Mouse (Mus musculus) midbrain, embryonic 13.5 days (tissue): ENCODE measurements around the gene Sidt2. TPM values are rescaled to one million over a fixed set of nuclear protein-coding genes. Genes with fewer than 3 reads are reported as not detected.

ENCODE experiments used
- ATAC-seq: fragments of 200-750 bp; cut with Nextera tagmentation; 2 replicates; pipeline ENCODE4 v1.8.0; 2017; ENCODE audit warnings: mild to moderate bottlenecking, moderate TSS enrichment, moderate library complexity
- H3K27ac ChIP-seq: fragments of 300-500 bp; sonication (generic); 2 replicates; pipeline ENCODE4 v1.5.1; 2015; ENCODE audit warnings: inconsistent platforms, mild to moderate bottlenecking, moderate library complexity
- H3K27me3 ChIP-seq: fragments of 300-500 bp; sonication (generic); 2 replicates; pipeline ENCODE4 v1.6.1; 2015; ENCODE audit warnings: mild to moderate bottlenecking, inconsistent platforms
- H3K36me3 ChIP-seq: fragments of 300-500 bp; sonication (generic); 2 replicates; pipeline ENCODE4 v1.6.1; 2015; ENCODE audit warnings: mild to moderate bottlenecking, inconsistent platforms
- H3K4me1 ChIP-seq: fragments of 300-500 bp; sonication (generic); replicated peaks from 2 replicates; pipeline ENCODE4 v1.6.1; 2015; ENCODE audit warnings: inconsistent platforms
- H3K4me2 ChIP-seq: fragments of 300-500 bp; sonication (generic); replicated peaks from 2 replicates; pipeline ENCODE4 v1.6.1; 2015; ENCODE audit warnings: moderate library complexity, mild to moderate bottlenecking, inconsistent platforms
- H3K4me3 ChIP-seq: fragments of 300-500 bp; sonication (generic); replicated peaks from 2 replicates; pipeline ENCODE4 v1.5.1; 2015; ENCODE audit warnings: mild to moderate bottlenecking, inconsistent platforms
- H3K9ac ChIP-seq: fragments of 300-500 bp; sonication (generic); replicated peaks from 2 replicates; pipeline ENCODE4 v1.6.1; 2015; ENCODE audit warnings: mild to moderate bottlenecking, inconsistent platforms
- H3K9me3 ChIP-seq: fragments of 300-500 bp; sonication (generic); 2 replicates; pipeline ENCODE4 v1.6.1; 2016; ENCODE audit warnings: mild to moderate bottlenecking, inconsistent platforms
- WGBS: fragments of 180-500 bp; shearing (Covaris S2); methylation state at CpG from one replicate; pipeline ENCODE4 v1.1.7; 2015; 5-methylcytosine and 5-hydroxymethylcytosine counted together
- polyA plus RNA-seq: library from polyadenylated mRNA; unstranded; fragments of >200 nt; fragmentation: Nextera tagmentation; extraction: Ambion mirVana; gene quantifications from 2 replicates; pipeline ENCODE4 v1.2.1, GENCODE M21; 2015

The Sidt2 gene
- polyA plus RNA-seq, 1 experiment from 2014 or later = 32.7 TPM

GRCm38 (mm10) chr9:45932571-45933415, 22.3 kb downstream of the Sidt2 start:
- Histone ChIP-seq H3K27ac (no peak overlapping the region), H3K36me3 (peaks cover 43% of the 10 kb centered on the region), H3K4me3 (no peak overlapping the region), H3K4me1 (peaks cover 9% of the 10 kb centered on the region; the same call in 1 of the 2 replicates), H3K9me3 (no peaks in the 10 kb centered on the region), H3K4me2 (no peak overlapping the region), H3K27me3 (no peaks in the 10 kb centered on the region), H3K9ac (no peak overlapping the region)
- no peak for ATAC-seq
- WGBS = 87% methylated on average over 11 of the region's 11 CpGs

- H3K36me3 ChIP-seq = peaks cover 51% of the 10 kb centered on the region
- H3K4me2 ChIP-seq = no peak overlapping the region
- peaks cover 9% of the 10 kb centered on the region; the same call in 1 of the 2 replicates for H3K4me1 ChIP-seq
- no peaks in the 10 kb centered on the region for H3K9me3 ChIP-seq
- ATAC-seq = no peak
- H3K9ac ChIP-seq = no peak overlapping the region
- H3K27me3 ChIP-seq = no peaks in the 10 kb centered on the region
- H3K27ac ChIP-seq = no peak overlapping the region
- 67% methylated on average over 1 of the region's 1 CpGs for WGBS
- H3K4me3 ChIP-seq = no peak overlapping the region
Observed at GRCm38 (mm10) chr9:45931958-45932357, 23.1 kb downstream of the Sidt2 start.

DNA sequence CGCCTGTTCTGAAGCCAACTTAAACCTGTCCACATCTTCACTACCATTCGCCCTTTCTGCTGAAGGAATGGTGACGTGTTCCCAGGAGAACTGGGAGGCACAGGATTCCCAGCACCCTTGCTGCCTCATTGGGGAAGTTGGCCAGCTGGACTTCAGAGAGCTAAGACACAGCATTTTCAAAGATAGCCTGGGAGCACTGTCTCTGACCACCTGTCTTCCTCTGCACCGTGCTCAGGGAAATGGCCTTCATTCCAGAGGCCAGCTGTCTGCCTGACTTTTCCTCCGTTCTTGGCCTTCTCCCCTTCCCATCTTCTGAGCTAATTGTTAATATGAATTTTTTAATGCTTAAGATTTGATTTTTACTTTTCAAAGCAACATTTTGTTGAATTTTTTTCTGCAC, 25.8 kb downstream of the Sidt2 start:
- 89% methylated on average over 5 of the region's 5 CpGs for WGBS
- no peaks in the 10 kb centered on the region for H3K9me3 ChIP-seq
- H3K27ac ChIP-seq = no peak overlapping the region
- no peak overlapping the region for H3K9ac ChIP-seq
- no peaks in the 10 kb centered on the region for H3K27me3 ChIP-seq
- no peak overlapping the region for H3K4me2 ChIP-seq
- no peaks in the 10 kb centered on the region for H3K4me1 ChIP-seq
- H3K36me3 ChIP-seq = peaks cover 71% of the 10 kb centered on the region
- no peak for ATAC-seq
- H3K4me3 ChIP-seq = no peak overlapping the region

DNA sequence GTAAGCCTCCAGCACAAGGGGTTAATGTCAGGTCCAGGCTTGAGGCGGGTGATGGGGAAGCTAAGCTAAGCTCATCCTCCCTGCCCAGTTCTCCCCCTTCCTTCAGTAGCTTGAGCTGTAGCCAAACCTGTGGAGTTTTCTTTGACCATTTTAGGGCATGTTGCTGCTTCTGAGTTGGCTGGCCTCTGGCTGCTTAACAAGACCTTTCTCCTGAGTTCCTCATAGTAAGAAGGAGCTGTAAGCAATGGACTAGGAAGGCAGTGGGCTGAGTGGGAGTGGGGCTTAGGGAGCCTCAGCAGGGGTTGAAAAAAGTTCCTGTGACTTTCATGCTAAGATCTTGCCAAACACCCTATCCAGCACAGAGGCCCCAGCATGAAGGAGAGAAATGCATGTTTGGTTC, 35.2 kb downstream of the Sidt2 start:
- H3K36me3 ChIP-seq = peaks cover 81% of the 10 kb centered on the region
- 57% methylated on average over 1 of the region's 1 CpGs for WGBS

GRCm38 (mm10) chr9:45917041-45917934, 37.8 kb downstream of the Sidt2 start:
- Histone ChIP-seq H3K36me3 (peaks cover 93% of the 10 kb centered on the region), H3K9ac (no peak overlapping the region), H3K4me1 (no peaks in the 10 kb centered on the region), H3K4me2 (no peak overlapping the region), H3K9me3 (no peaks in the 10 kb centered on the region), H3K27me3 (no peaks in the 10 kb centered on the region), H3K27ac (no peak overlapping the region), H3K4me3 (no peak overlapping the region)
- 81% methylated on average over 5 of the region's 5 CpGs for WGBS
- 0 out of 2 replicates have a peak, but pooled peaks have one; percentile 14 for ATAC-seq

More for the DNA sequence above, 35.2 kb downstream of the Sidt2 start:
- Histone ChIP-seq H3K4me1 (no peaks in the 10 kb centered on the region), H3K9me3 (no peaks in the 10 kb centered on the region), H3K27me3 (no peaks in the 10 kb centered on the region), H3K4me3 (no peak overlapping the region), H3K9ac (no peak overlapping the region), H3K27ac (no peak overlapping the region), H3K4me2 (no peak overlapping the region)
- no peak for ATAC-seq

- WGBS = 87% methylated on average over 2 of the region's 2 CpGs
- Histone ChIP-seq H3K27me3 (no peaks in the 10 kb centered on the region), H3K9ac (no peak overlapping the region), H3K36me3 (peaks cover 95% of the 10 kb centered on the region), H3K27ac (no peak overlapping the region), H3K4me2 (no peak overlapping the region), H3K4me3 (no peak overlapping the region), H3K4me1 (no peaks in the 10 kb centered on the region), H3K9me3 (no peaks in the 10 kb centered on the region)
- no peak for ATAC-seq
Observed at GRCm38 (mm10) chr9:45915659-45916058, 39.4 kb downstream of the Sidt2 start.

GRCm38 (mm10) chr9:45911673-45912072, 43.4 kb downstream of the Sidt2 start:
- no peak for ATAC-seq
- Histone ChIP-seq H3K36me3 (peaks cover 77% of the 10 kb centered on the region), H3K27me3 (no peaks in the 10 kb centered on the region), H3K4me3 (no peak overlapping the region), H3K27ac (no peak overlapping the region), H3K4me1 (peaks cover 16% of the 10 kb centered on the region), H3K4me2 (no peak overlapping the region), H3K9me3 (no peaks in the 10 kb centered on the region), H3K9ac (no peak overlapping the region)
- WGBS = 66% methylated on average over 1 of the region's 1 CpGs

DNA sequence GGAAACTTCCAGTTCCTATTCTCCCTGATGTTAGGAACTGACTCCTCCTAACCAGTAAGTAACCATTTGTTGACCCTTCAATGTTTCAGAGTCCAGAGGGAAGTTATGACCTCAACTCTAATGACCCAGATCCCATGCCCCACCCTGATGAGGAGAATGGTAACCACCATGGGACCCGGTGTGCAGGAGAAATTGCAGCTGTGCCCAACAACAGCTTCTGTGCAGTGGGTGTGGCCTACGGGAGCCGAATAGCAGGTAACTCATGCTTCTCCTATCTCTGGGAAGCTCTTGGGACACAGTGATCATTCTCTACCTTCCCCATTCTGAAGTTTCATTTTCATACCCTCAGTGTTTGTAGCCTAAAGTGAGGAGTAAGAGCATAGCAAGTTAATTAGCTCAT, 44.1 kb downstream of the Sidt2 start:
- Histone ChIP-seq H3K9ac (no peak overlapping the region), H3K4me1 (peaks cover 16% of the 10 kb centered on the region), H3K4me3 (no peak overlapping the region), H3K4me2 (no peak overlapping the region), H3K27me3 (no peaks in the 10 kb centered on the region), H3K9me3 (no peaks in the 10 kb centered on the region), H3K27ac (no peak overlapping the region), H3K36me3 (peaks cover 70% of the 10 kb centered on the region)
- WGBS = 91% methylated on average over 3 of the region's 3 CpGs
- no peak for ATAC-seq

DNA sequence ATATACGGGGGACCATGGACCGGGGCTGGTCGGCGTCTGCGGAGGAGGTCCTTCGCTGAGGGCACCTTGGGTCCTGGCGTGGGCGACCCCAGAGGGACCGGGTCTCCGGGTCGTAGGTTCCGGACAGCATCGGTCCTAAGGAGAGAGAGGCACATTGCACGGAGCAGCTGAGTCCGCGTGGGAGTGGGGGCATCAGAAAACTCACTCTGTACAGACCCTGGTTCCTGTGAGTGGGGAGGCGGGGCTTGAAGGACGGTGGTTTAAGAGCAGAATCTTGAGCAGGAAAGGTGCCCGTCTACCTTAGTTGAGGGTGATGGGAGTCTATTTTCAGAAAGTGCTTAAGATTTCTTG, 48.0 kb downstream of the Sidt2 start:
- H3K4me2 ChIP-seq = peak overlapping the region; percentile 78
- H3K4me1 ChIP-seq = peaks cover 33% of the 10 kb centered on the region
- peak overlapping the region; percentile 97 for H3K27ac ChIP-seq
- H3K4me3 ChIP-seq = peak overlapping the region; percentile 86
- no peaks in the 10 kb centered on the region for H3K9me3 ChIP-seq
- H3K9ac ChIP-seq = peak overlapping the region; percentile 95
- 1% methylated on average over 19 of the region's 19 CpGs for WGBS
- H3K27me3 ChIP-seq = no peaks in the 10 kb centered on the region
- H3K36me3 ChIP-seq = peaks cover 48% of the 10 kb centered on the region
- no peak; the same call in 1 of the 2 replicates for ATAC-seq

DNA sequence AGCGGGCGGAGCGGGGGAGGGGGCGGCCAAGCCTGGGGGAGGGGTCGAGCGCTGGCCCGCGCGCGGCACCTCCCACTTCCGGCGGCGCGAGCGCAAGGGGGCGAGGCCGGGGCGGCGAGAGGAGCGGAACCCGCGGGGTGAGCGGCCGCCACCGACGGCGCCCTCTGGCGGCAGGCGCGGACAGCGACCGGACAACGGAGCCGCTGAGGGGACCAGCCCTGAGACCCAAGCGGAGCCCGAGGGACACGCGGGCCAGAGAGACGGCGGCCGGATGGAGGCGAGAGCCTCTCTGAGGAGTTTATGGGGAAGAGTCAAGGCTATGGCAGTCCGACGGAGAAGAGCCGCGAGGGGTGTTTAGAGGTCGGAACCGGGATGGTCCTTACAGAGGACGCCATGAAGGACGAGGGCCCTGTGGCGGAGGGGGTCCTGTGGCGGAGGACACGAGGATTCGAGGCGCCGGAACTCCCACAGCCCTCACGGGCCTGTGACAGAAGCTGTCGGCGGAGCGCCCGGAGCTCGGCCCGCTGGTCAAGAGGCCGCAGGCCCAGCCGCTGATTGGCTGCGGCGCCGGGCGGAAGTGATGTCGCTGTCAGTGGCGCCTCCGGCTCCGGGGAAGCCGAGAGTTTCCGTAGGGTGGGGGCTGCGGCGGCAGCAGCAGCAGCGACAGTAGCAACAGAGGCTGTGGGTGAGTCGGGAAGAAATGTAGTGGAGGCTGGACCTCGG, 48.5 kb downstream of the Sidt2 start, which contains the start of the genes Pcsk7 and Rnf214:
Gene Pcsk7, plus strand, starts transcription at position 143 of the 723 bp plus-strand sequence.
Gene Rnf214, minus strand, starts transcription at position 557 of the 723 bp plus-strand sequence.
- Histone ChIP-seq H3K9ac (peak within 1 kb of the TSS; percentile 95), H3K27ac (peak within 1 kb of the TSS; percentile 97), H3K4me3 (peak within 1 kb of the TSS; percentile 86), H3K27me3 (no peaks in the 10 kb centered on the region), H3K4me2 (peak within 1 kb of the TSS; percentile 78), H3K36me3 (peaks cover 48% of the 10 kb centered on the region), H3K9me3 (no peaks in the 10 kb centered on the region), H3K4me1 (peaks cover 33% of the 10 kb centered on the region)
- peak; percentile 92 for ATAC-seq
- WGBS = under 1% methylated on average over 76 of the region's 80 CpGs

DNA sequence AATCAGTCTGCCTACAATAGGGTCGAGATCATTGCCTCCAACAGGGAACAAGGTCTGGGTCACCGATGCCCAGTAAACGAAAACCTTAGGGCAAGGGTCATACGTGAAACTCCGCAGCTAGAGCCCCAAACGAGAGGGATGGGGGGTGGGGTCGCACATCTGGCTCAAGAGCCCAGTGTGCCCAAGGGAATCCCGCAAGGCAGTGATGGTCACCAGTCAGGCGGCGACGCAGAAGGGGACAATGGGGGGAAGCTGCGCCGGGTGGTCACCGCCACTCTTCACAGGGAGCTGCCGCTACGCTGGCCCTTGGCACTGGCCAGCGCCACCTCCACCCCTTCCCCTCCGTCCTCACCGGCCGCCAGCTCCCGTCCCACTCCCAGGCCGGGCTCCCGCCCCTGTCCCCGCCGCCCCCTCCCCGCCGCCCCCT, 49.2 kb downstream of the Sidt2 start:
- Histone ChIP-seq H3K9me3 (no peaks in the 10 kb centered on the region), H3K4me3 (peak overlapping the region; percentile 86), H3K4me1 (peaks cover 33% of the 10 kb centered on the region), H3K9ac (peak overlapping the region; percentile 95), H3K27me3 (no peaks in the 10 kb centered on the region), H3K36me3 (peaks cover 46% of the 10 kb centered on the region), H3K4me2 (peak overlapping the region; percentile 69), H3K27ac (peak overlapping the region; percentile 97)
- peak; percentile 76 for ATAC-seq
- WGBS = under 1% methylated on average over 20 of the region's 27 CpGs
